Comparison of ENCODE assay signal across 14 mouse cellular contexts in genomic region chr7:111718900-111719299, GRCm38 (mm10).
DNase-seq lines count a peak whose midpoint lies in the region; ATAC-seq lines count a peak whose summit lies in the region.
"Had no signal": no experiment of that assay in that cellular context is flagged by ENCODE, and none has a peak within 500 bp of the region (broad histone marks: within the 10 kb centered on the region; RNA-seq: fewer than 3 reads in every experiment).

No protein-coding gene starts in this region.

- H3K27me3 ChIP-seq in heart, embryonic 11.5 days (ENCODE audit: control insufficient read depth, insufficient read depth, low read length): no peaks in the 10 kb centered on the region
- H3K27me3 ChIP-seq in midbrain, embryonic 14.5 days (ENCODE audit: control insufficient read depth, insufficient read depth, low read length): no peaks in the 10 kb centered on the region
- no peaks in the 10 kb centered on the region for H3K27me3 ChIP-seq in hindbrain, embryonic 11.5 days (ENCODE audit: control insufficient read depth, insufficient read depth, low read length)
- H3K27me3 ChIP-seq: forebrain, embryonic 13.5 days; lung, embryonic 15.5 days; midbrain, embryonic 13.5 days; neural tube, embryonic 13.5 days had no signal

- intact Hi-C loops in heart, postnatal 25 days (cut with DNase I): no loop called here

- H3K4me3 ChIP-seq in heart, embryonic 11.5 days (ENCODE audit: low read depth, low read length): no peak overlapping the region
- H3K4me3 ChIP-seq in brown adipose tissue, adult 24 weeks (ENCODE audit: insufficient read depth, low read depth, low read length): no peak overlapping the region
- no peak overlapping the region for H3K4me3 ChIP-seq in midbrain, embryonic 14.5 days (replicated peaks; ENCODE audit: low read depth, low read length)
- H3K4me3 ChIP-seq in hindbrain, embryonic 11.5 days (ENCODE audit: low read depth, low read length): no peak overlapping the region
- H3K4me3 ChIP-seq: forebrain, embryonic 13.5 days; lung, embryonic 15.5 days; midbrain, embryonic 13.5 days; neural tube, embryonic 13.5 days had no signal

- peaks cover 9% of the 10 kb centered on the region for H3K4me1 ChIP-seq in heart, embryonic 11.5 days (ENCODE audit: control insufficient read depth, insufficient read depth, low read length)
- peaks cover 41% of the 10 kb centered on the region for H3K4me1 ChIP-seq in brown adipose tissue, adult 24 weeks (ENCODE audit: control insufficient read depth, insufficient read depth, insufficient read length, low read length)
- H3K4me1 ChIP-seq in midbrain, embryonic 14.5 days (ENCODE audit: control insufficient read depth, insufficient read depth, low read length): no peaks in the 10 kb centered on the region
- no peaks in the 10 kb centered on the region for H3K4me1 ChIP-seq in hindbrain, embryonic 11.5 days (replicated peaks; ENCODE audit: control insufficient read depth, insufficient read depth, low read length)
- H3K4me1 ChIP-seq: neural tube, embryonic 13.5 days had no signal

- no peaks in the 10 kb centered on the region for H3K36me3 ChIP-seq in heart, embryonic 11.5 days (ENCODE audit: control insufficient read depth, insufficient read depth, low read length)
- H3K36me3 ChIP-seq in midbrain, embryonic 14.5 days (ENCODE audit: control insufficient read depth, insufficient read depth, low read length): no peaks in the 10 kb centered on the region
- no peaks in the 10 kb centered on the region for H3K36me3 ChIP-seq in hindbrain, embryonic 11.5 days (ENCODE audit: control insufficient read depth, insufficient read depth, low read length)
- H3K36me3 ChIP-seq: lung, embryonic 15.5 days; midbrain, embryonic 13.5 days; neural tube, embryonic 13.5 days had no signal

- no peak overlapping the region for H3K9ac ChIP-seq in heart, embryonic 11.5 days (ENCODE audit: low read depth, low read length)
- H3K9ac ChIP-seq in midbrain, embryonic 14.5 days (replicated peaks; ENCODE audit: low read length): no peak overlapping the region
- no peak overlapping the region for H3K9ac ChIP-seq in hindbrain, embryonic 11.5 days (ENCODE audit: low read depth, low read length)
- H3K9ac ChIP-seq: forebrain, embryonic 13.5 days; lung, embryonic 15.5 days; midbrain, embryonic 13.5 days; neural tube, embryonic 13.5 days had no signal

- peak; percentile 62 to 82 for DNase-seq in heart, adult 18-20 months
- peak; percentile 70 for DNase-seq in 3T3-L1 (ENCODE audit: low read depth, low spot score)
- DNase-seq in heart, postnatal 25 days (ENCODE audit: low spot score): peak; percentile 48
- DNase-seq in right cerebral cortex, postnatal 10 days (ENCODE audit: low spot score in 2 of 2): no peak
- no peak for DNase-seq in midbrain, embryonic 14.5 days
- no peak for DNase-seq in hindbrain, embryonic 11.5 days (ENCODE audit: low spot score)
- DNase-seq: adrenal gland, postnatal 36 days; cerebellum, adult 18-20 months had no signal

- no peak overlapping the region for H3K4me2 ChIP-seq in heart, embryonic 11.5 days
- no peak overlapping the region for H3K4me2 ChIP-seq in midbrain, embryonic 14.5 days (ENCODE audit: low read length)
- H3K4me2 ChIP-seq in hindbrain, embryonic 11.5 days (replicated peaks; ENCODE audit: low read depth, low read length): no peak overlapping the region
- H3K4me2 ChIP-seq: forebrain, embryonic 13.5 days; lung, embryonic 15.5 days; midbrain, embryonic 13.5 days; neural tube, embryonic 13.5 days had no signal

- no peak for ATAC-seq in heart, embryonic 11.5 days (replicated peaks; ENCODE audit: insufficient number of reproducible peaks, low FRiP score, low TSS enrichment)
- ATAC-seq in midbrain, embryonic 14.5 days (ENCODE audit: low FRiP score, low TSS enrichment): no peak
- no peak for ATAC-seq in hindbrain, embryonic 11.5 days (ENCODE audit: low FRiP score)
- ATAC-seq: forebrain, embryonic 13.5 days; midbrain, embryonic 13.5 days had no signal

- no peaks in the 10 kb centered on the region for H3K9me3 ChIP-seq in heart, embryonic 11.5 days (replicated peaks; ENCODE audit: control insufficient read depth, low read length)
- H3K9me3 ChIP-seq in midbrain, embryonic 14.5 days (ENCODE audit: control insufficient read depth, low read length): no peaks in the 10 kb centered on the region
- no peaks in the 10 kb centered on the region for H3K9me3 ChIP-seq in hindbrain, embryonic 11.5 days (ENCODE audit: control insufficient read depth, low read length)
- H3K9me3 ChIP-seq: forebrain, embryonic 13.5 days; lung, embryonic 15.5 days; midbrain, embryonic 13.5 days; neural tube, embryonic 13.5 days had no signal

- no peak overlapping the region for H3K27ac ChIP-seq in heart, embryonic 11.5 days (ENCODE audit: low read depth, low read length)
- peak overlapping the region; percentile 31; the same call in 1 of the 2 replicates for H3K27ac ChIP-seq in brown adipose tissue, adult 24 weeks (replicated peaks; ENCODE audit: low read depth, low read length)
- H3K27ac ChIP-seq in midbrain, embryonic 14.5 days (replicated peaks; ENCODE audit: low read depth, low read length): no peak overlapping the region
- no peak overlapping the region for H3K27ac ChIP-seq in hindbrain, embryonic 11.5 days (ENCODE audit: low read depth, low read length)
- H3K27ac ChIP-seq: forebrain, embryonic 13.5 days; lung, embryonic 15.5 days; midbrain, embryonic 13.5 days; neural tube, embryonic 13.5 days had no signal

- WGBS in heart, embryonic 11.5 days (ENCODE audit: insufficient replicate concordance): 56% methylated on average over 4 of the region's 4 CpGs
- WGBS in midbrain, embryonic 14.5 days: 74% methylated on average over 4 of the region's 4 CpGs
- 79% methylated on average over 4 of the region's 4 CpGs for WGBS in hindbrain, embryonic 11.5 days

Comparison
In these comparisons a context has a peak if more than half of its experiments do, and no peak if none do; other contexts are left out.
1. DNase-seq: peak in heart, adult 18-20 months (2 of 2), 3T3-L1 (single experiment) and heart, postnatal 25 days (single experiment); none in right cerebral cortex, postnatal 10 days (0 of 2), midbrain, embryonic 14.5 days (single experiment) and hindbrain, embryonic 11.5 days (single experiment).